Mouse (Mus musculus) limb, embryonic 10.5 days (tissue): ENCODE results near the gene Akt3. TPM values are rescaled to one million over a fixed set of nuclear protein-coding genes. Genes with fewer than 3 reads are reported as not detected.

Experiments
- DNase-seq: peaks from one replicate; pipeline ENCODE4 v3.0.0-alpha.2; 2017; ENCODE audit warnings: low spot score
- H3K27ac ChIP-seq: fragments of 300-500 bp; sonication (generic); 2 replicates; pipeline ENCODE4 v1.5.1; 2016; ENCODE audit warnings: mild to moderate bottlenecking
- H3K27me3 ChIP-seq: fragments of 300-500 bp; sonication (generic); 2 replicates; pipeline ENCODE4 v1.6.1; 2016; ENCODE audit warnings: low read depth, mild to moderate bottlenecking; ENCODE audit not compliant: poor library complexity, severe bottlenecking
- H3K36me3 ChIP-seq: fragments of 300-500 bp; sonication (generic); 2 replicates; pipeline ENCODE4 v1.6.1; 2016; ENCODE audit warnings: mild to moderate bottlenecking, moderate library complexity
- H3K4me1 ChIP-seq: fragments of 300-500 bp; sonication (generic); 2 replicates; pipeline ENCODE4 v1.6.1; 2016
- H3K4me3 ChIP-seq: fragments of 300-500 bp; sonication (generic); 2 replicates; pipeline ENCODE4 v1.5.1; 2016; ENCODE audit warnings: mild to moderate bottlenecking, moderate library complexity
- H3K9me3 ChIP-seq: fragments of 300-500 bp; sonication (generic); replicated peaks from 2 replicates; pipeline ENCODE4 v1.6.1; 2016; ENCODE audit warnings: mild to moderate bottlenecking
- WGBS: fragments of 180-500 bp; shearing (Covaris S2); methylation state at CpG from one replicate; pipeline ENCODE4 v1.1.7; 2016; 5-methylcytosine and 5-hydroxymethylcytosine counted together
- polyA plus RNA-seq: library from polyadenylated mRNA; unstranded; fragments of >200 nt; fragmentation: Nextera tagmentation; extraction: Ambion mirVana; gene quantifications from 2 replicates; pipeline ENCODE4 v1.2.1, GENCODE M21; 2016

Akt3 gene
- polyA plus RNA-seq, 1 experiment from 2014 or later = 7.1 TPM

GRCm38 (mm10) chr1:176996630-176997201, 261.3 kb downstream of the Akt3 start:
- peak; percentile 38 for DNase-seq

GRCm38 (mm10) chr1:176996166-176996565, 261.8 kb downstream of the Akt3 start:
- Histone ChIP-seq H3K27ac (no peak overlapping the region), H3K27me3 (peaks cover 16% of the 10 kb centered on the region), H3K4me1 (peaks cover 55% of the 10 kb centered on the region), H3K4me3 (no peak overlapping the region), H3K9me3 (no peaks in the 10 kb centered on the region), H3K36me3 (no peaks in the 10 kb centered on the region)
- DNase-seq = no peak
- WGBS = 93% methylated on average over 3 of the region's 3 CpGs

More at GRCm38 (mm10) chr1:176996630-176997201, 261.3 kb downstream of the Akt3 start:
- H3K27ac ChIP-seq = peak overlapping the region; percentile 56
- H3K36me3 ChIP-seq = no peaks in the 10 kb centered on the region
- H3K27me3 ChIP-seq = peaks cover 21% of the 10 kb centered on the region
- peaks cover 55% of the 10 kb centered on the region for H3K4me1 ChIP-seq
- H3K4me3 ChIP-seq = no peak overlapping the region
- 66% methylated on average over 16 of the region's 16 CpGs for WGBS
- H3K9me3 ChIP-seq = no peaks in the 10 kb centered on the region

GRCm38 (mm10) chr1:176995419-176995775, 262.6 kb downstream of the Akt3 start:
- H3K4me3 ChIP-seq = no peak overlapping the region
- H3K27me3 ChIP-seq = peaks cover 14% of the 10 kb centered on the region
- DNase-seq = no peak
- H3K4me1 ChIP-seq = peaks cover 55% of the 10 kb centered on the region
- no peaks in the 10 kb centered on the region for H3K9me3 ChIP-seq
- H3K36me3 ChIP-seq = no peaks in the 10 kb centered on the region
- 87% methylated on average over 4 of the region's 4 CpGs for WGBS
- peak overlapping the region; percentile 42 for H3K27ac ChIP-seq

- Histone ChIP-seq H3K4me3 (no peak overlapping the region), H3K9me3 (no peaks in the 10 kb centered on the region), H3K36me3 (no peaks in the 10 kb centered on the region), H3K27ac (peak overlapping the region; percentile 68), H3K4me1 (peaks cover 54% of the 10 kb centered on the region), H3K27me3 (peaks cover 14% of the 10 kb centered on the region)
- 15% methylated on average over 11 of the region's 11 CpGs for WGBS
- peak; percentile 58 for DNase-seq
These were observed 263.1 kb downstream of the Akt3 start for GRCm38 (mm10) chr1:176994707-176995418.

- H3K27ac ChIP-seq = peak overlapping the region; percentile 68; the same call in 1 of the 2 replicates
- peaks cover 14% of the 10 kb centered on the region for H3K27me3 ChIP-seq
- H3K4me3 ChIP-seq = no peak overlapping the region
- no peaks in the 10 kb centered on the region for H3K36me3 ChIP-seq
- WGBS = 43% methylated on average over 7 of the region's 7 CpGs
- no peak for DNase-seq
- H3K9me3 ChIP-seq = no peaks in the 10 kb centered on the region
- H3K4me1 ChIP-seq = peaks cover 46% of the 10 kb centered on the region
These were observed 263.9 kb downstream of the Akt3 start for GRCm38 (mm10) chr1:176994087-176994486.

- Histone ChIP-seq H3K9me3 (no peaks in the 10 kb centered on the region), H3K27ac (peak overlapping the region; percentile 68; the same call in 1 of the 2 replicates), H3K4me1 (peaks cover 41% of the 10 kb centered on the region), H3K4me3 (no peak overlapping the region), H3K27me3 (peaks cover 14% of the 10 kb centered on the region), H3K36me3 (no peaks in the 10 kb centered on the region)
- 87% methylated on average over 18 of the region's 18 CpGs for WGBS
- no peak for DNase-seq
These were observed 264.6 kb downstream of the Akt3 start for GRCm38 (mm10) chr1:176993141-176994010.

GRCm38 (mm10) chr1:176992517-176992916, 265.5 kb downstream of the Akt3 start:
- 86% methylated on average over 8 of the region's 8 CpGs for WGBS
- Histone ChIP-seq H3K4me1 (peaks cover 32% of the 10 kb centered on the region), H3K9me3 (no peaks in the 10 kb centered on the region), H3K27ac (no peak overlapping the region), H3K36me3 (no peaks in the 10 kb centered on the region), H3K4me3 (no peak overlapping the region), H3K27me3 (peaks cover 7% of the 10 kb centered on the region; the same call in 1 of the 2 replicates)
- no peak for DNase-seq

GRCm38 (mm10) chr1:176991473-176991872, 266.5 kb downstream of the Akt3 start:
- H3K4me1 ChIP-seq = peaks cover 25% of the 10 kb centered on the region
- H3K27me3 ChIP-seq = 0 out of 2 replicates have a peak, but pooled peaks cover 6% of the 10 kb centered on the region
- no peaks in the 10 kb centered on the region for H3K9me3 ChIP-seq
- no peak for DNase-seq
- H3K36me3 ChIP-seq = no peaks in the 10 kb centered on the region
- H3K4me3 ChIP-seq = no peak overlapping the region
- WGBS = 97% methylated on average over 4 of the region's 4 CpGs
- H3K27ac ChIP-seq = no peak overlapping the region

GRCm38 (mm10) chr1:176986990-176987740, 270.8 kb downstream of the Akt3 start:
- 80% methylated on average over 6 of the region's 6 CpGs for WGBS
- no peak overlapping the region for H3K27ac ChIP-seq
- no peaks in the 10 kb centered on the region for H3K36me3 ChIP-seq
- no peaks in the 10 kb centered on the region for H3K9me3 ChIP-seq
- DNase-seq = no peak
- no peaks in the 10 kb centered on the region for H3K27me3 ChIP-seq
- H3K4me3 ChIP-seq = no peak overlapping the region
- peaks cover 14% of the 10 kb centered on the region for H3K4me1 ChIP-seq

- 74% methylated on average over 6 of the region's 6 CpGs for WGBS
- no peaks in the 10 kb centered on the region for H3K27me3 ChIP-seq
- H3K4me1 ChIP-seq = peaks cover 14% of the 10 kb centered on the region
- no peak overlapping the region for H3K27ac ChIP-seq
- H3K36me3 ChIP-seq = no peaks in the 10 kb centered on the region
- no peak overlapping the region for H3K4me3 ChIP-seq
- H3K9me3 ChIP-seq = no peaks in the 10 kb centered on the region
- DNase-seq = no peak
These were observed 271.7 kb downstream of the Akt3 start for GRCm38 (mm10) chr1:176986275-176986674.

- no peaks in the 10 kb centered on the region for H3K9me3 ChIP-seq
- no peaks in the 10 kb centered on the region for H3K36me3 ChIP-seq
- H3K27ac ChIP-seq = no peak overlapping the region
- no peak for DNase-seq
- H3K4me3 ChIP-seq = no peak overlapping the region
- H3K27me3 ChIP-seq = no peaks in the 10 kb centered on the region
- peaks cover 14% of the 10 kb centered on the region for H3K4me1 ChIP-seq
- 75% methylated on average over 6 of the region's 6 CpGs for WGBS
These were observed 272.3 kb downstream of the Akt3 start for GRCm38 (mm10) chr1:176985691-176986090.

GRCm38 (mm10) chr1:176982671-176983070, 275.3 kb downstream of the Akt3 start:
- DNase-seq = no peak

More at GRCm38 (mm10) chr1:176982671-176983070, 275.3 kb downstream of the Akt3 start:
- WGBS = 89% methylated on average over 8 of the region's 8 CpGs
- Histone ChIP-seq H3K27me3 (no peaks in the 10 kb centered on the region), H3K9me3 (no peaks in the 10 kb centered on the region), H3K27ac (no peak overlapping the region), H3K4me3 (no peak overlapping the region), H3K4me1 (peaks cover 14% of the 10 kb centered on the region), H3K36me3 (no peaks in the 10 kb centered on the region)
